Mouse (Mus musculus): ENCODE measurements around the gene Immp2l.
"Not testable (repeated sequence)": the region's sequence is repeated elsewhere in the genome, so short reads cannot be mapped to it uniquely, and the experiment has no call there.

Immp2l gene

GRCm38 (mm10) chr12:41724585-41724984, 700.7 kb downstream of the Immp2l start:
- DNase-seq = no peak

DNA sequence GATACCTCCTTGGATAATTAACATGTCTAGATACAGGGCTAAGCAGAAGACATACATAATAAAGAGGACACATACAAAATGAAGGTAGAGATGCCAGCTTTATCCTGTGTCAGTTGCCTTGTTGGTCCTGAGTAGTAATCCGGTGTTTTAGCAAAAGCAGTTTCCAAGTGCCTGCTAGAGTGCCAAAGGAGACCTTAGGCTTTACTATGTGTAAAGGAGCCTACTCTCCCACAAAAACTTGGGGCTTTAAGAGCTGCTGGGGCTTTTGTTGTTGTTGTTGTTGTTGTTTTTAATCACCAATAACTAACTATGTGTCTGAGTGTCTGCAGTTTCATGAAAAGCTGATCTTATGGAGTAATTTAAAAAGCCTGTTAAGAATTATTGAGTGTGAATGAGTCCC, 702.8 kb downstream of the Immp2l start:
- no peak for DNase-seq

DNA sequence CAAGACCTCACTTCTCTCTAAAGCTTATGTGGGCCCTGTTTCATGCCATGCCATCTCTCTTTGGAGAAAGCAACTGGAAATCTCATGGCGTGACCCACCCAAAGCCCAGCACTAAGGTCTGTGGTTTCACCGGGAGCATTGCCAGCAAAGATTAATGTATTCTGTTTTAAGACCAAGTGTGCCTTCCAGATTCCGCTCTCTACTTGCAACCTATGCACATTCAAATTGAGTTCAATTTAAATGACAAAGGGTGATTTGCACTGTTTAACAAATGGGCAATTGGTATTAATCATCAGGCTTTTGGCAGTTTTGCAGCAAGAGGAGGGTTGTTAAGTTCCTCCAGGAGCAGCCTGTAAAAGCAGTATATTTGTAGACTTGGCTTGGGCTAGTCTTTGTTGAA, 703.3 kb downstream of the Immp2l start:
- DNase-seq = no peak

- DNase-seq = no peak
These were observed 704.0 kb downstream of the Immp2l start for GRCm38 (mm10) chr12:41727764-41728338.

DNA sequence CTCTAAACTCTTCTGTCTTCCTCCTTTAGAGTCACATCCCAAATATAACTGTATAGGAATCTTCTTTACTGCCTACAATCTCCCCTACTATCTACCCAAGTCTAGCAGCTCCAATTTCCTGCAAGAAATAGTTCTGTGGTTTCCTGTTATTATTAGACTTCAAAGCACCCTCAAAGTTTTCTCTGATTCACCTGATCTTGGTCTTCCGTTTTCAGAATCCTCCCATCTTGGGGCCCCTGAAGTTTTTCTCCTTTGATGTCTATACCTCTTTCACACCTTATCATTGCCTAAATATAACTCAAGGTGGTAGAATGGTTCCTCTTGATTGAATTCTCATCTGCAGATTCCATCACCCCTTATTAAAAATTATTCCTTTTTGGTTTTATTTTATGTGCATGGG, 704.6 kb downstream of the Immp2l start:
- DNase-seq = no peak

DNA sequence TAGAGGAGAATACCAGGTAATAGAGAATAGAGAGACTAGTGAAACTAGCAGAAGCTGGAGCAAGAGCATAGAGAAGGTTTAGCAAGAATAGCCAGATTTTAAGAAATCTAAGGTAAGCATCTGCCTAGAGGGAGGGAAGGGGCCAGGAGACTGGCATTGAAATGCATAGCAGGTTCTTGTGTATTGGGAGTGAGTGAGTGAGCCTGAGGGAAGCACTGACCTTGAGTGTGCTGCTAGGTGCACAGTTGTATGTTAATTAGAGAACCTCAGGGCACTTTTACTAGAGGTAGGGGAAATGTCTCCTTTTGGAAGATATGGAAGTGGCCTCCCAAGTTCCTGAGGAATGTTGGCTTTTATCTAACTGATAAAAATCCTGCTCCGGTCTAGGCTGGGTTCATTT, 705.9 kb downstream of the Immp2l start:
- no peak for DNase-seq

- no peak for DNase-seq
These were observed 709.3 kb downstream of the Immp2l start for GRCm38 (mm10) chr12:41733168-41733567.

DNA sequence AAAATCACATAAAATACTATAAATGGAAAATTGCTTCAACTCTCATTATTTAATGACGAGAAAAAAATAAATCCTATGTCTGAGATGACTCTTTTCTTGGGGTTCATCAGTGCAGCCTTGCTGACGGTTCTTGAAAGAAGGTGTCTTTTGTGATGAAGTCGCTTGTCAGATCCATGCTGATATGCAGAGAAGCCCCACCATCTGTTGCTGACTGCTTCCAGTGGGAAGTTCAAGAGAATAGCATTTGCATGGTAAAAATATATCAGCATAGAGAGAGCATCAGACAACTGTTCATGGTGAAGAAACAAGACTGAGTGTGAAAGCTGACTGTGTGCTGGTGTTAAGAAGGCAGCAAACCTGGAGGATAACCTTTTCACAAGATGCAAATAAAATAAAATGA, 719.0 kb downstream of the Immp2l start:
- DNase-seq = no peak

DNA sequence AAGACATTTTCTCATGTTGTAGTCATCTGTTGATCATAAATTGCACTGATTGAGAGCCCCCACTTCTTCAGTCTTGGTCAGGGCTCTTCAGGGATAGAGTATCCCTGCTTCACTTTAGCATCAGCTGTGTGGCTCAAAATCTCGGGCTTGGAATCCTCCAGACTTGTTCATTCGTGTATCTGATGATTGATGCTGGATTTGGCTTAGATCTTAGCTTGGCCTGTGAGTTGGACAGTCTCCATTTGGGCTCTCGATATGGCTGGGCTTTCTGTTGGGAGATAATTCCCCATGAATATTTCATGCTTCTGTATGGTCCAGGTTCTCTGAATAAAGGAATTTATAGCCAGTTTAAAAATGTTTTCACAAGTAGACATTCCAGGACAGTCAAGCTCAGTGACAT, 739.5 kb downstream of the Immp2l start:
- peak in 1 of 2 experiments; percentile 5 for DNase-seq

- DNase-seq = no peak
These were observed 750.1 kb downstream of the Immp2l start for GRCm38 (mm10) chr12:41773961-41774360.

GRCm38 (mm10) chr12:41774623-41775323, 750.9 kb downstream of the Immp2l start:
- DNase-seq = peak; percentile 75 to 84

DNA sequence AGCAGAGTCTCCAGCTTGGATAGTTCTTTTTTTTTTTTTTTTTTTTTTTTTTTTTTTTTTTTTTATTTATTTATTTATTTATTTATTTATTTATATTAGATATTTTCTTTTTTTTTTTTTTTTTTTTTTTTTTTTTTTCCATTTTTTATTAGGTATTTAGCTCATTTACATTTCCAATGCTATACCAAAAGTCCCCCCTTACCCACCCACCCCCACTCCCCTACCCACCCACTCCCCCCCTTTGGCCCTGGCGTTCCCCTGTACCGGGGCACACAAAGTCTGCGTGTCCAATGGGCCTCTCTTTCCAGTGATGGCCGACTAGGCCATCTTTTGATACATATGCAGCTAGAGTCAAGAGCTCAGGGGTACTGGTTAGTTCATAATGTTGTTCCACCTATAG, 753.9 kb downstream of the Immp2l start:
- DNase-seq = not testable (repeated sequence)

DNA sequence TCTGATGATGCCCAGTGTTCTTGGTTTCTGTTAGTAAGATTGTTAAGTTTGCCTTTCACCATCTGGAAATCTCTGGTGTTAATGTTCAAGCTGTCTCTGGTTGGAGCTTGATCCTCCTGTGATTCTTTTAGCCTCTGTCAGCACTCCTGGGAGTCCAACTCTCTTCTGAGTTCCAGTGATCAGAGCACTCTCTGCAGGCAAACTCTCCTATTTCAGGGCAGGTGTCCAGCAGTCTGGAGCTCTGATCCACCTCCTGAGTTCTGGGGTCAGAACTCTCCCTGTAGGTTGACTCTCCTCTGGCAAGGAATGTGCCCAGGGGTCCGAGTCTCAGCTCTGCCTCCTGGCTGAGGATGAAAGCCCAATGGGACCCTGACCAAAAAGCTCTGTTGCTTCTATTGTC, 769.8 kb downstream of the Immp2l start:
- DNase-seq = not testable (repeated sequence)

DNA sequence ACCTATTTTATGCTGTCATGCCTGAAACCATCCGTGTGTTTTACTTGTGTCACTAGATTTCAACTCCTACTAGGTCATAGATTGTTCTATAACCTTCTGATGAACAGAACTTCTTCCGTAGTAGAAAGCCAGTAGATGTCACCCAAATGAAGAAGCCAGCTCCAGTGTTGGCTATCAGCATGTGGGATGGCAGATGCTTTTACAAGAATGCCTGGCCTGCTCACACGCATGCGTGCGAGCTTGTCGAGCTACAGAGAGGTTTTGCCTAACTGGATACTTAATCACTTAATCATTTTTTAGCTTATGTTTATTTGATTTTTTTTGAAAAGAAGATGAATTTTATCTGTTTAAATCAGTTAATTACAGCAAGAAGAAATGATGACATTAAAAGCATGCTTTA, 805.6 kb downstream of the Immp2l start:
- no peak for DNase-seq

DNA sequence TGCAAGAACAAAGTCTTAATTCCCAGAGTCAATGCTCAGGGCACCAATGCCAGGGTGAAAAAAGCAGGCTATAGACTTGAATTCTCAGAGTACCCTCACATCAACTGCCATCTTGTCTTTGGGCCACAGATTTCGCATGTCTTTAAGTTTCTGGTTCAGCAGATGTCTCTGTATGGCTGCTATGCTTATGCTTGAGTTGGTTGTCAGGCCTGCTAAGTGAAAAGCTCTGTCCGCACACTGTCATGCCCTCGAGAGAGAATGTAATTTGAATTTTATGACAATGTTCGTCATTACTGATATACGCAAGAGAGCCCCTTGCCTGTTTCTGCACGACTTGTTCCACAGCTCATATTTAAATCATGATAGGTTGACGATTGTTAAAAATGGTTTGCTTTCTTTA, 807.8 kb downstream of the Immp2l start:
- DNase-seq = no peak

DNA sequence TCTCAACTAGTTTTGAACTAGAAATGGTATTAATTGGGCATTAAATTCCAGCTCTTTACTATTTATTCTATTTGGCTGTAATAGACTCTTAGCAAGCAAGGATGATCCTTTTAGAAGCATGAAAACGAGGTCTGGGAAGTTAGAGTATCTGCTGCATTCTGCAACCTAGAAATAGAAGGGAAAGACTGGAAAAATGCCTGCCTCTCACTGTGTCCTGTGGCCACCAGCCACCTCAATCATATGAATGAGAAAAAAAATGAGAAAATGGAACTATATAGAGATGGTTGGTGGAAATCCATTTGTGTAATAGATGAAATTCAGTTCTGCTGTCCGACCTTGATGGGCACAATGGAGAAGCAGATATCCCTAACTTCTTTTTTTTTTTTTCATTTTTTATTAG, 810.8 kb downstream of the Immp2l start:
- no peak for DNase-seq

- no peak for DNase-seq
These were observed 814.5 kb downstream of the Immp2l start for GRCm38 (mm10) chr12:41838334-41838847.

DNA sequence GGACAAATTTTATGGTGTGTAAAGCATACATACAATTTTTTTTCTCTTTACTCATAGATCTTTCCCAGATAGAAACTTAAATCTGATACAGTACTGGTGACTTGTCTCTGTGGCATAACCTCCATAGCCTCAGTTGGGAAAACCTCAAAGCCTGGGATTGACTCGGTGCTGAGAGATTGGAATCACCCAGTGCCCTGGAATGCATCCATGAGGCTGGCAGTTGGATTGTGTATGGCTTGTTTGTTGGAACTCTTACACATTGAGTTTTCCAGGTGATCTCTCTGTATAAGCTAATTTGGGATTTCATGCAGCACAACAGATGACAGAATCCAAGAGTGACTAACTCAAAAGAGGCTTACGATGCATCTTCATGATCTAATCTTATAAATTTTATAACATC, 815.4 kb downstream of the Immp2l start:
- DNase-seq = no peak

DNA sequence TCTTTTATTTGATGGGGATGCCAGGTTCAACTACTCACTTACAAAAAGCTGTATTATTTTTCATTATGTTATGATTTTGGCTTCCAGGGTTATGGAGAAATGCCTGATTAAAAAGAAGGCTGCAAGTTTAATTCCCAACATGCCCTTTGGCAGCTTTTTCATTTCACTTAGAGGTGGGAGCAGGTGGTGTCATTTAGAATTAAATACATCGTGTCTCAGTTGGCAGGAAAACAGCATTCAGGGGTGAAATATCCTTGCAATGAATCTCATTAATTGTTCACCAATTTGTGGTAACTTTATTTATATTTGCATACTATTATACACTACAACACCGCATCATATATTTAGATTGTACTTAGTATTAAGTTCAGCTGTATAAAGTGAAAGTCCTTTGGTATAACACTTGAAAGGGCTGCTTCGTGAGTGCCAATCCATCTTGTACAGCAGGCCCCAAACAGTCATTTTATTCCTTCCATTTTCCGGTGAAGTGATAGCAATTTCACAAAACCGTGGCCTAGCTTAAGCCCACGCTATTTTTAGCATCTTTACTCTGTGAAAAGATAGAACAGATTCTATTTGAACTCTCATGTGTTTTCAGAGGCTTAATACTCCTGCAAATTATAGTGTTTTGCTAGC, 818.9 kb downstream of the Immp2l start:
- DNase-seq = no peak

- DNase-seq = no peak
These were observed 828.1 kb downstream of the Immp2l start for GRCm38 (mm10) chr12:41851896-41852470.

DNA sequence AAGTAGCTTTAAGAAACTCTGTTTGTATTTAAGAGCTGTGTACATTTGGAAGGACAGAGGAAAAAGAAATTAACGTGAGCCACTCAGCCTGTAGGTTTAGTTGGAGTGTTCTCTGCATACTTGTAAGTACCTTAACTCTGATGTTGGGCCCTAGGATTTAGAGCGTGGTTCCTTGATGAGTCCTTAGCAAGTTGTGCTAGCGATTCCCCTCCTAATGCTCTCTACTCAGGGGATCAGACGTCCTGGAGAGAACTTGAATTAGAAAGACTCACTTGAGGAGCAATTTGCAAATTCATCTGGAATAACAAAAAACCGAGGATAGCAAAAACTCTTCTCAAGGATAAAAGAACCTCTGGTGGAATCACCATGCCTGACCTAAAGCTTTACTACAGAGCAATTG, 835.8 kb downstream of the Immp2l start:
- not testable (repeated sequence) for DNase-seq

DNA sequence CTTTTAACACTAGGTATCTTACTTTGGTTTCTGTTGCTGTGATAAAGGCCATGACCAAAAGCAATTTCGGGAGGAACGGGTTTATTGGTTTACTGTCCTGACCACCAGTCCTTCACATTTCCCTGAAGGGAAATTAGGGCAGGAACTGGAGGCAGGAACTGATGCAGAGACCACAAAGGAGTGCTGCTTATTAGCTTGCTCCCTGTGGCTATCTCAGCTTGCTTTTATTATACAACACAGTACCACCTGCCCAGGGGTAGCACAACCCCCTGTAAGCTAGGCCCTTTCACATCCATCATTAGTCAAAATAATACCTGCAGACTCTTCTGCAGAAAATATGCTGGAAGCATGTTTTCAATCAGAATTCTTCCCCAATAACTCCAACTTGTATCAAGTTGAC, 844.4 kb downstream of the Immp2l start:
- no peak for DNase-seq

DNA sequence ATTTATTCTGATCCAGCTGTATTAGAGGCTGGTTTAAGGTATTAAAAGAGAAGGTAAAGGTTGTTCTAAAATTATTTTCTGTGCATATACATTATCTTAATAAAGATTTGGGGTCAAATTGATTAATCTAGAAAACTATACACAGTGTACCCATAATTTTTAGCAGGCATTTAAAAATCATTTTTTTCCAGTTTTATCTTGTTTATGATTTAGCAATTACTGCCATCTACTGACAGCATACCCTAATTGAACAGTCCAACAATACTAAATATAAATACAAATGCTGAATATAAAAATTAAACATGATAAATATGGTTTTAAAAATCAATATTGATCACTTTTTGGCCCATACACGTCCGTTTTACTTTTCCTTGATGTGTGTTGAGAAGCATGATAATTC, 850.1 kb downstream of the Immp2l start:
- DNase-seq = no peak
